8 mouse cellular contexts compared by ENCODE assay signal in genomic region chr6:93065917-93066552, GRCm38 (mm10).
A peak's percentile ranks its signal among the peaks of the same experiment; 100 is the strongest.
DNase-seq lines count a peak whose midpoint lies in the region; ATAC-seq and TF ChIP-seq lines count a peak whose summit lies in the region.

No protein-coding gene starts in this region.

- no peak for TF ChIP-seq CTCF in forebrain, postnatal 0 days (IDR thresholded peaks at IDR 0.05; ENCODE audit: low read depth)

- H3K4me3 ChIP-seq in forebrain, postnatal 0 days (ENCODE audit: low read depth, low read length) = no peak overlapping the region
- H3K4me3 ChIP-seq in hindbrain, embryonic 10.5 days = no peak overlapping the region
- H3K4me3 ChIP-seq in neural tube, embryonic 13.5 days = no peak overlapping the region

- no peaks in the 10 kb centered on the region for H3K9me3 ChIP-seq in forebrain, postnatal 0 days (ENCODE audit: low read length)
- no peaks in the 10 kb centered on the region for H3K9me3 ChIP-seq in hindbrain, embryonic 10.5 days
- no peaks in the 10 kb centered on the region for H3K9me3 ChIP-seq in neural tube, embryonic 13.5 days

- H3K27ac ChIP-seq in forebrain, postnatal 0 days (ENCODE audit: low read depth, low read length) = peak overlapping the region; percentile 22; the same call in 1 of the 2 replicates
- peak overlapping the region; percentile 57 for H3K27ac ChIP-seq in hindbrain, embryonic 10.5 days
- peak overlapping the region; percentile 66 for H3K27ac ChIP-seq in neural tube, embryonic 13.5 days (replicated peaks)

- H3K9ac ChIP-seq in forebrain, postnatal 0 days = no peak overlapping the region
- 0 out of 2 replicates have a peak overlapping the region, but pooled peaks have one; percentile 9 for H3K9ac ChIP-seq in neural tube, embryonic 13.5 days

- H3K4me1 ChIP-seq in forebrain, postnatal 0 days (ENCODE audit: insufficient read depth) = no peaks in the 10 kb centered on the region
- H3K4me1 ChIP-seq in hindbrain, embryonic 10.5 days (replicated peaks) = peaks cover 23% of the 10 kb centered on the region
- peaks cover 32% of the 10 kb centered on the region for H3K4me1 ChIP-seq in neural tube, embryonic 13.5 days (replicated peaks)

- DNase-seq in cerebellum, adult 9-10 months = peak; percentile 3
- no peak for DNase-seq in cerebellum, adult 8-10 months
- peak; percentile 35 to 52 for DNase-seq in adrenal gland, adult 18-20 months (ENCODE audit: low spot score in 2 of 2)
- peak; percentile 36 for DNase-seq in forebrain, postnatal 0 days
- peak; percentile 9 for DNase-seq in hindbrain, embryonic 10.5 days (ENCODE audit: low spot score)
- peak; percentile 7 to 20 for DNase-seq in layer of hippocampus, postnatal 36 days
- no peak for DNase-seq in T-cell, adult 2 months (ENCODE audit: low spot score)

- no peaks in the 10 kb centered on the region for H3K36me3 ChIP-seq in forebrain, postnatal 0 days (ENCODE audit: insufficient read depth)
- H3K36me3 ChIP-seq in hindbrain, embryonic 10.5 days = no peaks in the 10 kb centered on the region
- H3K36me3 ChIP-seq in neural tube, embryonic 13.5 days = no peaks in the 10 kb centered on the region

- H3K27me3 ChIP-seq in forebrain, postnatal 0 days (ENCODE audit: insufficient read depth, low read length) = no peaks in the 10 kb centered on the region
- H3K27me3 ChIP-seq in hindbrain, embryonic 10.5 days (ENCODE audit: insufficient read depth, poor library complexity, severe bottlenecking) = no peaks in the 10 kb centered on the region
- H3K27me3 ChIP-seq in neural tube, embryonic 13.5 days = no peaks in the 10 kb centered on the region

- ATAC-seq in forebrain, postnatal 0 days = peak; percentile 64
- 0 out of 2 replicates have a peak, but pooled peaks have one; percentile 19 for ATAC-seq in neural tube, embryonic 13.5 days (ENCODE audit: low read depth)

- peak overlapping the region; percentile 23 for H3K4me2 ChIP-seq in forebrain, postnatal 0 days (ENCODE audit: low read depth)
- peak overlapping the region; percentile 40 for H3K4me2 ChIP-seq in neural tube, embryonic 13.5 days

- WGBS in forebrain, postnatal 0 days = 49% methylated on average over 12 of the region's 12 CpGs
- 61% methylated on average over 12 of the region's 12 CpGs for WGBS in hindbrain, embryonic 10.5 days
- 40% methylated on average over 12 of the region's 12 CpGs for WGBS in neural tube, embryonic 13.5 days

Comparison
In these comparisons a context has a peak if more than half of its experiments do, and no peak if none do; other contexts are left out.
1. DNase-seq: peak in cerebellum, adult 9-10 months (single experiment), adrenal gland, adult 18-20 months (2 of 2), forebrain, postnatal 0 days (single experiment), hindbrain, embryonic 10.5 days (single experiment) and layer of hippocampus, postnatal 36 days (2 of 2); none in cerebellum, adult 8-10 months (single experiment) and T-cell, adult 2 months (single experiment).
2. Peak in every context shown above with its lines, with median percentiles within 50 percentile points of each other: H3K27ac ChIP-seq.